Mouse (Mus musculus): ENCODE data around the gene Krtap29-1. TPM values are rescaled to one million over a fixed set of nuclear protein-coding genes. Genes with fewer than 3 reads are reported as not detected.

The Krtap29-1 gene
- total RNA-seq, 2 experiments from 2014 or later = not detected

- no peak for DNase-seq (ENCODE audit: low spot score in 2 of 2)
Observed at GRCm38 (mm10) chr11:99948175-99948574, 30.7 kb downstream of the Krtap29-1 start, which contains the start of gene Krtap9-5. Krtap9-5 (plus strand) TSS chr11:99948475.

GRCm38 (mm10) chr11:99937751-99938264 lies 41.0 kb downstream of the Krtap29-1 start:
- no peak for DNase-seq (ENCODE audit: low spot score in 2 of 2)

DNA sequence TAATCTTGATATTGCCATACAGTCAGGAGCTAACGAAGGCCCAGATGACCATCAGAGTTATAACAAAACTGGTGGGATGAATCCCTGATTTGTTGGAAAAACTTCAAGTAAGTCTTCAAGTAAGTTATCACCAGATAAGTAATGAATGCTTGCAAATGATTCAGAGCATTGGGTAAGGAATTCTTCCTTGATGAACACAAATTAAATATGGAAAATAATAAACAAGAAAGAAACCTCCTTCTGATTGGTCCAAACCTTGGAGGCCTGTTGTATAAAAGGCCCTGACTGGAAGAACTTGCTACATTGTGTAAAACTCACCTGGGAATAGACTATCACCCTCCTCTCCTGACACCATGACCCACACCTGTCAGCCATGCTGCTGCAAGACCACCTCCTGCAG lies 42.9 kb downstream of the Krtap29-1 start, which contains the start of gene Krtap31-2:
Krtap31-2 (plus strand) TSS at position 301 of the 400 bp plus-strand sequence.
- no peak for DNase-seq (ENCODE audit: low spot score in 2 of 2)

Other genes with a start within 250 kb of the Krtap29-1 start
- not detected for gene Gm14180, start 244.8 kb downstream of the Krtap29-1 start, total RNA-seq (2021)
- not detected for gene Gm11595, start 206.1 kb downstream of the Krtap29-1 start, total RNA-seq (2021)
- gene Krtap4-8, start 198.3 kb downstream of the Krtap29-1 start, total RNA-seq (2021) = not detected
- gene Krtap4-9, start 193.9 kb downstream of the Krtap29-1 start, total RNA-seq (2021) = not detected
- gene Gm11596, start 185.6 kb downstream of the Krtap29-1 start, total RNA-seq (2021) = not detected
- gene Gm11569, start 180.1 kb downstream of the Krtap29-1 start, total RNA-seq (2021) = not detected
- gene Gm11554, start 174.6 kb downstream of the Krtap29-1 start, total RNA-seq (2021) = not detected
- gene Krtap4-13, start 169.2 kb downstream of the Krtap29-1 start, total RNA-seq (2021) = not detected
- not detected for gene Gm11564, start 163.4 kb downstream of the Krtap29-1 start, total RNA-seq (2021)
- gene 2300003K06Rik, start 141.0 kb downstream of the Krtap29-1 start, total RNA-seq (2021) = not detected
- not detected for gene Krtap4-16, start 127.4 kb downstream of the Krtap29-1 start, total RNA-seq (2021)
- not detected for gene Gm11568, start 121.1 kb downstream of the Krtap29-1 start, total RNA-seq (2021)
- gene Gm11559, start 114.6 kb downstream of the Krtap29-1 start, total RNA-seq (2021) = not detected
- not detected for gene Krtap9-1, start 105.7 kb downstream of the Krtap29-1 start, total RNA-seq (2021)
- not detected for gene Gm11567, start 99.9 kb downstream of the Krtap29-1 start, total RNA-seq (2021)
- not detected for gene Krtap31-1, start 71.1 kb downstream of the Krtap29-1 start, total RNA-seq (2021)
- gene Gm11565, start 64.3 kb downstream of the Krtap29-1 start, total RNA-seq (2021) = not detected
- gene Krtap31-2, start 42.8 kb downstream of the Krtap29-1 start, total RNA-seq (2021) = not detected
- gene Krtap9-5, start 30.6 kb downstream of the Krtap29-1 start, total RNA-seq (2021) = not detected
- gene Krtap16-1, start 7.5 kb upstream of the Krtap29-1 start, total RNA-seq (2021) = not detected
- not detected for gene Krtap17-1, start 14.9 kb upstream of the Krtap29-1 start, total RNA-seq (2021)
- not detected for gene Krt33a, start 37.2 kb upstream of the Krtap29-1 start, total RNA-seq (2021)
- gene Krt33b, start 50.8 kb upstream of the Krtap29-1 start, total RNA-seq (2021) = not detected
- not detected for gene Krt34, start 62.5 kb upstream of the Krtap29-1 start, total RNA-seq (2021)
- not detected for gene Krt31, start 71.5 kb upstream of the Krtap29-1 start, total RNA-seq (2021)
- gene Krt32, start 109.2 kb upstream of the Krtap29-1 start, total RNA-seq (2021) = not detected
- not detected for gene Krt35, start 117.2 kb upstream of the Krtap29-1 start, total RNA-seq (2021)
- gene Krt36, start 126.6 kb upstream of the Krtap29-1 start, total RNA-seq (2021) = under 1 TPM in 1 of 2 experiments, not detected in 1; 0.48 TPM
- not detected for gene Krt13, start 142.5 kb upstream of the Krtap29-1 start, total RNA-seq (2021)
- gene Krt15, start 156.9 kb upstream of the Krtap29-1 start, total RNA-seq (2021) = under 1 TPM in 1 of 2 experiments, not detected in 1; 0.31 TPM
- 10 to 100 TPM; 11.1 to 12.7 TPM for gene Krt19, start 169.6 kb upstream of the Krtap29-1 start, total RNA-seq (2021)
- under 1 TPM; 0.11 to 0.22 TPM for gene Krt9, start 214.2 kb upstream of the Krtap29-1 start, total RNA-seq (2021)
- gene Krt14, start 228.5 kb upstream of the Krtap29-1 start, total RNA-seq (2021) = under 1 TPM; 0.93 to 0.98 TPM

All from adrenal gland, postnatal 4 days (tissue).